Mouse (Mus musculus) ovary, postnatal 36 days (tissue): Measurements from ENCODE around the gene Nfkbid.

Experiments
- DNase-seq: peaks from one replicate; pipeline ENCODE4 v3.0.0; 2022; ENCODE audit warnings: low spot score, mixed read lengths

The Nfkbid gene

DNA sequence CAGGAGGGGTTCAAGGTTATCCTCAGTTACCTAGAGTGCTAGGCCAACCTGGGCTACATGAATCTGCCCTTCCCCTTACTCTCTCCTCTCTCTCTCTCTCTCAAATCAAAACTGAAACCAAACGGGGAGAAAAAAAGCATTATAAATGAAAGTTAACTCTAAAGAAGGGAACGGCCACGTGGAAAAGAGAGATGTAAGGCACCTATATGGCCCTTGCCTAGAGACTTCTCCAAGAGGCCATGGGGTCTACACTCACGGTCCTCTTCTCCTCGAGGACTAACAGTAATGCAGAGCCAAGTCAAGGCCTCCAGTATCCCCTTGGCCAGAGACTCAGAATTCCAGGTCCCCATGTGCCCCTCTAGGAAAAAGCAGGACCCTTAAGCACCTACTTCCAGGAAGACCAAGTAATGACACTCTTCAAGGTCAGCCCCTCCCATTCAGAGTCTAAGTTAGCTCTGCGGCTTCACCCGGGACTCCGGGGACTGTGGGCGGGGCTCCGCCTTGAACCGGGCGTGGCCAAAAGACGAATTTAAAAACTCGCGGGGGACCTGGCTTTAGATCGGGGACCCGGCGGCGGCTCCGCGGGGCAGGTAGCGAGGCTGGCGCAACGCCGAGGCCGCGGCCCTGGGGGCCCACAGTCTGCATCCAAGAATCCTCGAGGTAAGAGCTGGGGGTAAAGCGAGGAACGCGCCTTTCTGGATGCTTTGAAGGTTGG lies at the start of gene Nfkbid:
Gene Nfkbid, plus strand, starts transcription at position 558 of the 715 bp plus-strand sequence.
- peak; percentile 48 for DNase-seq

DNA sequence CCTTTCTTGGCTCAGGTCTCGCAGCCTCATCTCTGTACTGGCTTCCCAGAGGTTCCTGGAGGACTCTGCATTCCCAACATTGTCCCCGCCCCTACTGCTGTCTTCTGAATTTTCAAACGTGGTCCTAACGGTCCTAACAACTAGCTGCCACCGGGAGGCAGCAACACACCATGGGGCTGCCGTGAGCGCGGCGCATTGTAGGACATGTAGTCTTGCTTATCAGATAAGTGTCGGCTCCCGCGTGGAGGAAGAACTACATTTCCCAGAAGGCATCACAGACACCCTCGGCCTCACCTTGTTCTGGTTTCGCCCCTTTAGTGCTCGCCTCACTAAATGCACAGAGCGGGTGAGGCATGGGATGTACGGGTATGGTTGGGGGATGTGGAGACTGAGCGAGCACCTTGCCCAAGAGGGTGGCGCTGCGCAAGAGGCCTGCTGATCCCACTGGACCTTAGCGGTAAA lies 48.0 kb upstream of the Nfkbid start:
- DNase-seq, result peak; percentile 86

DNA sequence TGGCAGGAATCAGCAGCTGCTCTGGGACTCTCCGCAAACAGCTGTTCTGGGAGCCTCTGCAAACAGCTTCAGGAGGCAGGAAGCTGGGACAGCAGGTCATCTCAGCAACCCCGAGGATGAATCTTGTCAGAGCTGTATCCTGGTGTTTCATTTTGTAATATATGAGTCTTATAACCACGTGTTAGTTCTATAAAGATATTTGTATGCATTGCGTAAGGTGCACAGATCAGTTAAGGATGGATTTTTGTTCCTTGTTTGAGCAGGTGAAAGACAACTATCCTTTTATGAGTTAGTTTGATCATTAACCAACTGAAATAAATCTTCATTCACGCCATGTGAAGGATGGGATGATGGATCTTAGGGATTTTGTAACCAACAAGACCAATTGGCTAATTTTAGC lies 41.5 kb upstream of the Nfkbid start:
- DNase-seq, result no peak

DNA sequence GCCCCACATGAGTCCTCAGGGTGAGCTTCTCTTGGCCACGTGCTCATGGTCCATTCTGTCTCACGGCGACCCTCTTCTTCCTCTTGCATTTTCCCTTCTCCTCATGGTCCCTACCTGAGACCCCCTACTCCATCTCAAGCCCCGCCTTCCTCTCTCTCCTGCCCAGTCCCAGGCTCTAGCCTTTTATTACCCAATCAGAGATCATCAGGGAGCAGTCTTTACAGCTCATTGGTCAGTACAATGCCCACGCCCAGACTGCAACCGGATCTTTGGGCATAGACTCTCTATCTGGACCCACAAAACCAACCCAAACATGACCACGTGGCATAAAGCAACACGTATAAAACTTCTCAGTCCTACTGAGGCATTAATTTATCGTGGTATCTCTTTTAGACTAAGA lies 37.4 kb upstream of the Nfkbid start:
- DNase-seq, result no peak

DNA sequence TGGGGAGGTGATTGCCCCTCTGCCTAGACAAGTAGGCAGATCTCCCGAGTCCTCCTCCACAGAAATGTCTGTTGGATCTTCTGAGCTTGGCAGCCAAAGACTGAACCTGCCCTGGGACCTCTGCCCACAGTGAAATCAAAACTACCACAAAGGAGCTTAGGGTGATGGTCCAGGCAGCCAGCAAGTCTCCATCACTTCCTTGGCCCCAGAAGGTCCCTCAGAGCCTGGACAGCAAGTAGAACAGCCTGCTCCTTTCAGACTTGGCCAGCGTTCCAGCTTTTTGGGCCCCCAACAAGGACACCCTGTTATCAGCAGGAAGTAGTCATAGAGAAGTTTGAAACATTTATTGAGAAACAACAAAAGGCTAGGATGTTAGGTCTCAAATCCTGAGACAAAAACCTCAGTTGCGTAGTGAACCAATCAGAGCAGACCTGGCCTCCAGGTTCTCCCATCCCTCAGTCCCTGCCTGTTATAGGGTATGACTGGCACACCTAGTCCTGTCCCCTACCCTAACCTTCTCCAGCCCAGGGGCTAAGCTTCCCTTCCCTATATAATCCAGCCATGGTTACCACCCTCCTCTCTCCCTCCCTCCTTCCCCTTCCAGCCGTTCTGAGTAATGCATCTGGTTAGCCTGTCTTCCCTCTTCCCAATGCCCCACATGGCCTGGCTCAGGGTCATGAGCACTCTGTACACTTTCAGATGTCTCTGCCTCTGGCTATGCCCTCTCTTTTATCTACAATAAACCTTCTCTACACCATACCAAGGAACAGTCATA lies 28.6 kb upstream of the Nfkbid start:
- no peak for DNase-seq

DNA sequence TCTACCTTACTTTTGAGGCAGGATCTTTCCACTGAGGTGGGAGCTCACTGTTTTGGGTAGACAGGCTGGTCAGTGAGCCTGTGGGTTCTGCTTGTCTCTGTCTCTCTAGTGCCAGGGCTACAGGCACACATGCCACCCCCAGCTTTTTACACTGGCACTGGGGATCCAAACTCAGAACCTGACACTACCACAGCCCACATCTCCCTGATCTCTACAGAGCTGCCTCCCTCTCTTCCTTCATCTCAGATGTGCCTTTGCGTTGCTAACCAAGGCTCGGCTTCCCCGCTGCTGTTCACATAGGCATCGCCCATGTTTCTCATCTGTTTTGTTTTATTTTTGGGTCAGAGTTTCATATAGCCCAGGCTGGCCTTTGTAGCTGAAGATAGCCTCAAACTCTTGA lies 27.9 kb upstream of the Nfkbid start:
- DNase-seq, result no peak

DNA sequence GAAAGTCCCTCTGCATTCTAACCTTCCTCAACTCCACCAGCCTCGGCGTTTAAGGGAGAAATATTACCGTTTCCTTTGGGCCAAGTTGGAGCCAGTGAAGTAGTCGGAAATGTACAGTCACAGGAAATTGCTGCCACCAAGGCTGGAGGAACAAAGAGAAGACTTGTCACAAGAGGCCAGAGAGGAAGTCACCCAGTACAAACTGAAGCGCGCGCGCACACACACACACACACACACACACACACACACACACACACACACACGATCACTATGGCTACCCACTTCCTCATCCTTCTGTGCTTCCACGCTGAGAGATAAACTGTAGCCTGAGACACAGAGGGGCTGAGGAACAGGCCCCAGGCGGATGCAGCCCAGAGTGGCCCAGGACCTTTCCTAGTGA lies 27.2 kb upstream of the Nfkbid start:
- no peak for DNase-seq

DNA sequence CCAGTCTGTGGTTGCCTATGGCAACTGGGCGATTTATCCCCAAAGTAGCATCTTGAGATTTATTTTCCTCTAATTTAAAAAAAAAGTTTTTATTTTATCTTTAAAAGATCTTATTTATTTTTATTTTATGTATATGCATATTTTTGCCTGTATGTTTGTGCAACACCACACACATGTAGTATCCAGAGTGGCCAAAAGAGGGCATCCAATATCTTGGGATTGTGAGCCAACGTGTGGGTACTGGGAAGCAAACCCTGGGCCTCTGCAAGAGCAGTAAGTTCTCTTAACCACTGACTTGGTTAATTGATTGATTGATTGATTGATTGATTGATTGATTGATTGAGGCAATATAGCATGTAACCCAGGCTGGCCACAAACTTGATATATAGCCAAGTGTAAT lies 26.7 kb upstream of the Nfkbid start:
- DNase-seq, result no peak

DNA sequence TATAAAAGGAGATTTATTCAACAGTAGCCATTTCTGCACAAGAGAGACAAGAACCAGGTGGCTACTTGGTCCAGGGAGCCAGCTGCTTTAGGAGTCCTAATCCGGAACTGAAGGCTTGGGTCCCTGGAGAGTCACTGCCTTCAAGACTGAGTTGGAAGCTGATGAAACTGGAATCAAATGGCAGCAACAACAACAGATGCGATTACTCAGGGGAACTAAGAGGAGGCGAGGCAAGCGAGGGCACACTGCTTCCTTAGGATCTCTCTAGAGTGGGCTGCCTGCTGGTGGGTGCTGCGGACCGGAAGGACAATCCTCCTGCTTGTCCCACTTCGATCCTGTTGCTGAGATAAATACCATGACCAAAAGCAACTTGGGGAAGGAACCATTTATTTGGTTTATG lies 21.9 kb upstream of the Nfkbid start:
- DNase-seq, result no peak

DNA sequence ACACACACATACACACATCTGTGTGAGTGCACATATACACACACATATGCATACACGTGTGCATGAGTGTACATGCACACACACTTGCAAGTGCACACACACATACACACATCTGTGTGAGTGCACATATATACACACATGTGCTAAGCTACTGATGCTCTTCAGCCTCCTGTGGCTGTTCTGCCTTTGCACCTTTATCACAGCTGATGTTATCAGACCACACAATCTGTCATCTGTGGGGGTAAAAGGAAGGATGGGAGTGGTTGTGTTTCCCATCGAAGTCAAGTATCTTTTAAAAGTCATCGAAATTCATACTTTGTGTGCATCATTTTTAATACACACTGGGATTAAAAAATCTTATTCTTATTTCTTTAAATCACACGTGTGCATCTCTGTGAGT lies 19.2 kb upstream of the Nfkbid start:
- no peak for DNase-seq

DNA sequence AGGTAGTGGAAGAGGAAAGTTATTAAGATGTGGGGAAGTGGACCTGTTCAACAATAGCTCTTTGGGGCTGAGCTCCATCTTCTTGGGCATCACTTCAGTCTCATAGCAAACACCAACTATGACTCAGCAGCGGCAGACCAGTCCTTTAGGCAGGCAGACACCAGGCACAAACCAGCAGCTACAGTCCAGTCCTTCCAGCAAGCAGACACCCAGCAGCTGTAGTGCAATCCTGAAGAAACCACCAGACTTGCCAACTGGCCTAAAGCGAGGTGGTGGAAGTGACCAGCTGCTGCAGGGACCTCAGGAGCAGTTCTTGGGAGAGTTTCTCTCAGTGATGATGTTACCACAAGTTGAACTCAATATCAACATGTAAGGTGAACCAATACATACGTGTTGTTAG lies 12.9 kb upstream of the Nfkbid start:
- no peak for DNase-seq

DNA sequence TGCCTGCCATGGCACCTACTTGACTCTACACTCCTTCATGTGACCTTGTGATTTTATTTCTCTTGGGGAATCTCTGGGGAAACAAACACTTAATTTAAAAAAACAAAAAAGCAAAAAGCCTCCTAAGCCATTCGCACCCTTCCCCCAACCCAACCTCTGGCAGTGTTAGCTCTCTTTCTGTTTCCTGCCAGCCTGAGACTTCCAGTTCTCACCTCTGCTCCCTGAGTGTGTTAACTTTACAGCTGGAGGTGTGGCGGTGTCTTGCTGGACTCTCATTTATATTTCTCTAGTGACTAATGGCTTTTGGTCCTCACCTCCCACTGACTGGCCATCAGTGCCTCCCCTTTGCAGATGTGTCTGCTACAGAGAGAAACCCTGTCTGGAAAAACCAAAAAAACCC lies 11.7 kb upstream of the Nfkbid start:
- DNase-seq, result no peak

DNA sequence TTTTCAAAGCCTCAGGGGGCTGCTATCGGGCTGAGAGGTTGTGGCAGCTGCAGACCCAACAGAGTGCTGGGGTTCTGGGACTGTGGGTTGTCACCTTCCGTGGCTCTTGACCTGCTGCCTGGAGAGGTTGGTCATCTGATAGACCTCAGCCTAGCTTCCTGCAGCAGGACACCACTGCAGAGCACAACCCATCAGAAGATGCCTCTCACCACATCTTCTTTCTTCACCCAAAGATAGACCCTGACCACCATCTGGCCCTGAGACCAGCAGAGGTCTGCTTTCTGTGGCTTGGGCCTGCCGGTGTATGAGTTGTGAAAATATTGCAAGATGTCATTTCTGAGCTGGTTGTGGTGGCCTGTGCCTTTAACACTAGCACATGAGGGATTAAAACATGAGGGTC lies 10.5 kb upstream of the Nfkbid start:
- DNase-seq, result no peak

DNA sequence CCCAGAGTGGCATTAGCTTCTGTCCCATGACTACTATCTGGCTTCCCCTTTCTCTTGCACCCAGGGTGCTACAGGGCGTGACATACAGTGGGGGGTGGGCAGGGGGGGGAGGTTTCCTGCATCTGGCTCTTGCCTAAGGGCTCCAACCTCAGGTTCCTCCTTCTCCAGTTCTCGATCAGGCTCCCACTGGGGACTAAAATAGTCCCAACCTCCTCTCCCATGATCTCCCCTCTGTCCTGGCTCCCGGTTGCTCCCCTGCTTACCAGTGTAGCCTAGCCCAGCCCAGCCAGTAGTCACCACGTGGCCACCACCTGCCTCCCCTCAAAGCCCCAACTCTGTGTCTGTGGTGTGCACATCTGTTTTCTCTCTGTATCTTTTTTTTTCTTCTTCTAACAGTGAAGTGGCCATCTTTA lies 8.8 kb upstream of the Nfkbid start:
- no peak for DNase-seq

DNA sequence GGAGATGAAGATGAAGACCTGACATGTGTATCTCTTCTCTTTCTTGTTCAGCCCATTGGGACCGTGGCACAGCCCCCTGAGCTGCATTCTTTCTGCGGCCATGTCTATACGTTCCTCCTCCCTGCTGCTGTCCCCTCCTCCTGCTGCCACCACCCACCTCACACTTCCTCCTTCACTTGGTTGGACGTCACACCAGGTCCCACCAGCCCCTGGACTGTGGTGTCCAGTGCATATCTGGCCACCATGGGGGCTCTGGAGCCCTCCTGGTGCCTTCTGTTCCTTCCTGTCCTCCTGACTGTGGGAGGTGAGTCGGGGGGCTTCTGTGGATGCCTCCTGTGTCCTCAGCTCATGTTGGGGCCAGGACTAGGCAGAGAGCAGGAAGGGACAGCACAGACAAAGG lies 7.9 kb upstream of the Nfkbid start, which contains the start of gene Tyrobp:
Gene Tyrobp, plus strand, starts transcription at position 165 of the 400 bp plus-strand sequence.
- no peak for DNase-seq

DNA sequence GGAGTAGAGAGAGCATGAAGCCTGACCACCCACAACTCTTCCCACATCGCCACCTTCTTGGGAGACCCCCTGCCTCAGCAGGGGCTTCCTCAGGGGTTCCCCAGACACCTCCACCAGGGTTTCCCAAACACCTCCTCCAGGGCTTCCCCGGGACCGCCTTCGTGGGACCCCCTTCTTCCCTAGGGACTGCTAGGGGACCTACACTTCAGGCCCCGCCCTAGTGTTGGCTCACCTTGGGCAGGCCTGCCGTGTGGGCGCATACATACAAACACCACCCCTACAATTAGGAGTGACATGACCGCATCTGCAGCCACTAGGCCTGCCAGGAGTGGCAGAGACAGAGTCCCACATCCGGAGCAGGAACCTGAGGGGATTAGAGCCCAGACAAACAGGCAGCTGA lies 3.7 kb upstream of the Nfkbid start:
- DNase-seq, result no peak

DNA sequence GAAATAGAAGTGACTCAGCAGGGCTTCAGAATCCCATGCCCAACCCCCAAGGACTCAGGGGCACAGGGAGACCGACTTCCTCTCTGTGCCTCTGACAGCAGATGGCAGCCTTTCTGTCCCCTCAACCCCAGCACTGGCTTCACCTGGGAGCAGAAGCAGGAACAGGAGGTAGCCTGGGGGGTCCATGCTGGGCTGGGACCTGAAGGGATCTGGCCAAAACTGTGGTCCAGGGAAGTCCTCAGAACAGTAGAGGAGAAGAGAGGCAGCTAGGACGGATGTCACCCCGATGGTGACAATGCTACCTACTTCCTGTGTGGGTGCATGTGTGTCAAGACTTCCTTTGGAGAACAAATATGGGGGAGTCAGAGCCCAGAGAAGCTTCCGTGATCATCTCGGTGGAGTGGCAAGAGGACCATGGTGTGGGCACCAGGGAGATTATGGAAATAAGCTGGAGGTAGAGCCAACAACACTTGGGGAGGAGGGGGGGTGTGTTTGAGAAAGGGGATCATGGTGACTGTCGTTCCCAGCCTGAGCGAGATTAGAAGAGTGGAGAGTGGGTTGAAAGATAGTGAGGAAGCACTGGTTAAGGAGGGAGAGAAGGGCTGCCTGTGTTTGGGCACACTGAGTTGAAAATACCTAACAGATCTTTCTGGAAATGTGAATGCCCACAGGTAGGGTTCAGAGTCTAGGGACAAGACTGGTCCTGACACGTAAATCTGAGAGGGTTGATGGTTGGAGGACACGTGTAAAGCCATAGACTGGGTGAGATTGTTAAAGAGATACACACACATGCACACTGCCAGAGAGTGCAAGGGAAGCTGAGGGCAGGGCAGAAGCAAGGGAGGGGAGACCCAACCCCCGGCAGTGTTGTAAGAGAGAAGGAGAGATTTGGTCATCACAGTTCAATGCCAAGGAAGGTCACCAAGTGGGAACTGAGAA lies 1.7 kb upstream of the Nfkbid start, which contains the start of gene Hcst:
Gene Hcst, minus strand, starts transcription at position 294 of the 939 bp plus-strand sequence.
- no peak for DNase-seq

DNA sequence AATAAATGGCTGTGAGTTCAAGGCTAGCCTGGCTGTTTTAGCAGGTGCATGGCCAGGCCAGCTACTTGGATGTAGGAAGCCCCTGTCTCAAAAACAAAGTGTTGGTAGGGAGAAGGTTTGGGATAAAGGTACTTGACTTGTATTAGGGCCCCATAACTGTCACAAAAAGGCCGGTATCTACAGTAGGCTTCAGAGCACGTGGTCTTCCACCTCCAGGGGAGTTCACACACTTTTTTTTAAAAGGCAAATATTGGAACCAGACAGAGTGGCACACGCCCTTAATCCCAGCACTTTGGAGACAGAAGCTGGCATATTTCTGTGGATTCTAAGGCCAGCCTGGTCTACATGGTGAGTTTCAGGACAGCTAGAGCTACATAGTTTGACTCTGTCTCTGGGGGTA lies 859 bp upstream of the Nfkbid start:
- DNase-seq, result no peak

DNA sequence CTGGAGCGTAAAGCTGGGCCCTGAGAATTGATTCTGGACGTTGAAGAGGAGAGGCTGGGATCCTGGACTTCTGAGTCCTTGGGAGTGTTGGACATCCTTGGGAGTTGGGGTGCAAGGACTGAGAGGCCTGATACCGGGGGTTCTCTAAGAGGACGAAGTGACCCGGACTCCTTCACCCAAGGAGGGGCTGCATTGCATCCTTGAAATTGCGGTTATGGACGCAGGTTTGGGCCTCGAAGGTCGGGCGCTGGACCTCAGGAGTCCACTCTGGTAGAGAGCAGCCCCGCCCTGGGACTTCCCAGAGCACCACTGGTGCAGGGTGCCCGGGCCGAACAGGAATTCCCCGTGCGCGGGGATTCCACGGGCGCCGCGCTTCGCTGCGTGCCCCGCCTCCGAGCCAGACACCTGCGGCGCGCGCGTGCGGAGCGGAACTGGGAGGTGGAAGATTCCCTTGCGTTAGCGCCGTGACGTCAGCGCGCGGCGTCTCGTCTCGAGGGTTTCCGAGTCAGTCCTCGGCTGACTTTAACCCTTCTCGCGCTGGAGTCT lies 431 bp downstream of the Nfkbid start:
- peak; percentile 78 for DNase-seq

DNA sequence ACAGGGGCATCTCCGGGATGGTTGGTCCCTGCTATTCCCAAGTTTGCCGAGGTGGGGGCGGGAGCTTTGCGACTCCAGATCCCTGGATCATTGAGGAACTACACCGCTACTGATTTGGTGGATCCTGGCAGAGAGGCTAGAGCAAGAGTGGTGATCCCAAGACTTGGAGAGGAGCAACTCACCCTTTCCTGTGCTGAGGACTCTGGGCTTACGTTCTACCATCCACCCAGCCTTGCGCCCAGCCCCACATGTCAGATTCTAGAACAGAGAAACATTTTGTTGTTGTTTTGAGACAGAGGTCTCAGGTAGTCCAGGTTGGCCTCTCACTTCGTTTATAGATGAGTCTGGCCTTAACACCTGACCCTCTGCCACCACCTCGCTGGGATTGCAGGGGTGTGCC lies 1.0 kb downstream of the Nfkbid start:
- no peak for DNase-seq

DNA sequence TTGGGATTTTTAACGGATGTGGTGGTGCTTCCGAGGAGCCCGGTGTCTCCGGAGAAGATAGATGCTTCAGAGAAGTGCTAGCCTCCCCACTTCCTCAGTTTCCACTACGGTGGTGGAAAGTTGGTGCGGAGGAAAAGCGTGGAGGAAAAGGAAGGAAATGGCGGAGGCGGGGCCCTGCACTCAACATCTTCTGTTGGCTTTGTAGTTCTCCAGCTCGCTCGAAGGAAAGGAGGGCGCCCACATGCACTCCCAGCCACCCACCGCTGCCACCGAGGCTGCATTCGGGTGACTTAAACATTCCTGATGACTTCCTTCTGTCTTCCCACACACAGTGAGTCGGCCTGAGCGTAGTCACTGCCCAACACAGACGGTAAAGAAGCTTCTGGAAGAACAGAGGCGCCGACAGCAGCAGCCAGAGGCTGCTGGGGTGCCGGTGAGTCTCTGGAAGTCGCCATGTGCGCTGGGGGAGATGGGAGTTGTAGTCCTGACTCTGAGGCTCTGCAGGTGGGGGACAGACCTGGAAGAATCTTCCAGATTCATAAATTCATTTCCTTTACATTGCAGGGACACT lies 1.6 kb downstream of the Nfkbid start:
- no peak for DNase-seq

DNA sequence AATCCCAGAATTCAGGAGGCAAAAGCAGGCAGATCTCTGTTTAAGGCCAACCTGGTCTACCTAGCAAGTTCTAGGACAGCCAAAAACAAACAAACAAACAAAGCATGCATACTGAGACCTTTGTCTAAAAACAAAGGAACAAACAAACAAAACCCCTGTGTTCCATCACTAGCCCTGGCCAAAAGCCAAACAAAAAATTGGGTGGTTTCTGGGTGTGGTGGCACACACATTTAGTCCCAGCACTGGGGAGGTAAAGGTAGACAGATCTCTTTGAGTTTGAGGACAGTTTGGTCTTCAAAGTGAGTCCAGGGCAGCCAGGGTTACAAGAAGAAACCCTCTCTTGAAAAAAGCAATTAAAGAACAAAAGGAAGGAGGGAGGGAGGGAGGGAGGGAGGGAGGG lies 7.8 kb downstream of the Nfkbid start:
- DNase-seq, result no peak
